Mouse (Mus musculus): ENCODE data around the gene Prdm9. TPM values are rescaled to one million over a fixed set of nuclear protein-coding genes. Genes with fewer than 3 reads are reported as not detected.
A peak's percentile ranks its signal among the peaks of the same experiment; 100 is the strongest.

The Prdm9 gene
- polyA plus RNA-seq, 1 experiment, result 3.2 TPM

GRCm38 (mm10) chr17:15579410-15580071, 15.4 kb upstream of the Prdm9 start:
- no peaks in the 10 kb centered on the region for H3K4me1 ChIP-seq (ENCODE audit: control insufficient read depth, insufficient read depth, low read length)
- H3K27me3 ChIP-seq (ENCODE audit: control insufficient read depth, insufficient read depth, low read length), result no peaks in the 10 kb centered on the region
- H3K4me3 ChIP-seq (ENCODE audit: control insufficient read depth, low read depth, low read length), result no peak overlapping the region
- TF ChIP-seq POLR2A (IDR thresholded peaks at IDR 0.05; ENCODE audit: control insufficient read depth, low read depth, low read length) (no peak), CTCF (IDR thresholded peaks at IDR 0.05; ENCODE audit: control insufficient read depth, insufficient read depth, insufficient replicate concordance, low read depth, low read length) (no peak)
- no peak overlapping the region for H3K27ac ChIP-seq (ENCODE audit: control insufficient read depth, insufficient read depth, low read depth, low read length)
- H3K36me3 ChIP-seq (ENCODE audit: control insufficient read depth, insufficient read depth, low read length), result no peaks in the 10 kb centered on the region

- TF ChIP-seq POLR2A (IDR thresholded peaks at IDR 0.05; ENCODE audit: control insufficient read depth, low read depth, low read length) (no peak), CTCF (IDR thresholded peaks at IDR 0.05; ENCODE audit: control insufficient read depth, insufficient read depth, insufficient replicate concordance, low read depth, low read length) (no peak)
- Histone ChIP-seq H3K27me3 (ENCODE audit: control insufficient read depth, insufficient read depth, low read length) (no peaks in the 10 kb centered on the region), H3K4me1 (ENCODE audit: control insufficient read depth, insufficient read depth, low read length) (no peaks in the 10 kb centered on the region), H3K27ac (ENCODE audit: control insufficient read depth, insufficient read depth, low read depth, low read length) (no peak overlapping the region), H3K4me3 (ENCODE audit: control insufficient read depth, low read depth, low read length) (peak overlapping the region; percentile 65), H3K36me3 (ENCODE audit: control insufficient read depth, insufficient read depth, low read length) (no peaks in the 10 kb centered on the region)
Observed at GRCm38 (mm10) chr17:15577291-15577694, 13.1 kb upstream of the Prdm9 start.

DNA sequence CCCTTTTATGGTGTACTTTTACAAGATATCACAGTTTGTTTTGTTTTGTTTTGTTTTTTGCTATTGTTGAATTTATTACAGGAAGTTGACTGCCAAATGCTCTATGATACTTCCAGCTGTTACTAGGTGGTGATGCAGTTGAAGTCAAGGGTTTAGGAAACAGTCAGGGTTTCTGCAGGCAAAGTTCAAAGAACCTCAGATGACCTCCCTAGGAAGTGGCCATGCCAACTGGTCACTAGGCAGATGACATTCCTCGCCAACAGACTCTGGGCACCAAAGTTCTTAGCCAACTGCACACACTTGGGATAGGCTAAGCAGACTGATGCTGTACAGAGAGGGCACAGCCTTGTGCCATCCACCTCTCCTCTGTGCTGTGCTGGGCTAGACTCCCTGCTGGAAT, 10.9 kb upstream of the Prdm9 start:
- Histone ChIP-seq H3K27me3 (ENCODE audit: control insufficient read depth, insufficient read depth, low read length) (no peaks in the 10 kb centered on the region), H3K4me3 (ENCODE audit: control insufficient read depth, low read depth, low read length) (no peak overlapping the region), H3K36me3 (ENCODE audit: control insufficient read depth, insufficient read depth, low read length) (no peaks in the 10 kb centered on the region), H3K27ac (ENCODE audit: control insufficient read depth, insufficient read depth, low read depth, low read length) (no peak overlapping the region), H3K4me1 (ENCODE audit: control insufficient read depth, insufficient read depth, low read length) (no peaks in the 10 kb centered on the region)
- no peak for TF ChIP-seq CTCF (IDR thresholded peaks at IDR 0.05; ENCODE audit: control insufficient read depth, insufficient read depth, insufficient replicate concordance, low read depth, low read length)
- TF ChIP-seq POLR2A (IDR thresholded peaks at IDR 0.05; ENCODE audit: control insufficient read depth, low read depth, low read length), result no peak

GRCm38 (mm10) chr17:15566908-15567307, 2.8 kb upstream of the Prdm9 start:
- Histone ChIP-seq H3K27me3 (ENCODE audit: control insufficient read depth, insufficient read depth, low read length) (no peaks in the 10 kb centered on the region), H3K4me1 (ENCODE audit: control insufficient read depth, insufficient read depth, low read length) (peaks cover 10% of the 10 kb centered on the region), H3K4me3 (ENCODE audit: control insufficient read depth, low read depth, low read length) (no peak overlapping the region), H3K27ac (ENCODE audit: control insufficient read depth, insufficient read depth, low read depth, low read length) (no peak overlapping the region), H3K36me3 (ENCODE audit: control insufficient read depth, insufficient read depth, low read length) (no peaks in the 10 kb centered on the region)
- TF ChIP-seq POLR2A (IDR thresholded peaks at IDR 0.05; ENCODE audit: control insufficient read depth, low read depth, low read length) (no peak), CTCF (IDR thresholded peaks at IDR 0.05; ENCODE audit: control insufficient read depth, insufficient read depth, insufficient replicate concordance, low read depth, low read length) (no peak)

GRCm38 (mm10) chr17:15564928-15565300, 760 bp upstream of the Prdm9 start:
- H3K36me3 ChIP-seq (ENCODE audit: control insufficient read depth, insufficient read depth, low read length), result no peaks in the 10 kb centered on the region
- H3K27ac ChIP-seq (ENCODE audit: control insufficient read depth, insufficient read depth, low read depth, low read length), result 0 out of 2 replicates have a peak overlapping the region, but pooled peaks have one; percentile 21
- H3K4me1 ChIP-seq (ENCODE audit: control insufficient read depth, insufficient read depth, low read length), result peaks cover 10% of the 10 kb centered on the region
- H3K27me3 ChIP-seq (ENCODE audit: control insufficient read depth, insufficient read depth, low read length), result no peaks in the 10 kb centered on the region
- TF ChIP-seq CTCF (IDR thresholded peaks at IDR 0.05; ENCODE audit: control insufficient read depth, insufficient read depth, insufficient replicate concordance, low read depth, low read length), result no peak
- no peak for TF ChIP-seq POLR2A (IDR thresholded peaks at IDR 0.05; ENCODE audit: control insufficient read depth, low read depth, low read length)
- peak overlapping the region; percentile 79 for H3K4me3 ChIP-seq (ENCODE audit: control insufficient read depth, low read depth, low read length)

- no peak overlapping the region for H3K27ac ChIP-seq (ENCODE audit: control insufficient read depth, insufficient read depth, low read depth, low read length)
- H3K4me3 ChIP-seq (ENCODE audit: control insufficient read depth, low read depth, low read length), result no peak overlapping the region
- no peaks in the 10 kb centered on the region for H3K27me3 ChIP-seq (ENCODE audit: control insufficient read depth, insufficient read depth, low read length)
- TF ChIP-seq POLR2A (IDR thresholded peaks at IDR 0.05; ENCODE audit: control insufficient read depth, low read depth, low read length) (no peak), CTCF (IDR thresholded peaks at IDR 0.05; ENCODE audit: control insufficient read depth, insufficient read depth, insufficient replicate concordance, low read depth, low read length) (no peak)
- H3K4me1 ChIP-seq (ENCODE audit: control insufficient read depth, insufficient read depth, low read length), result peaks cover 9% of the 10 kb centered on the region
- H3K36me3 ChIP-seq (ENCODE audit: control insufficient read depth, insufficient read depth, low read length), result no peaks in the 10 kb centered on the region
Observed at GRCm38 (mm10) chr17:15559946-15560345, 4.2 kb downstream of the Prdm9 start.

DNA sequence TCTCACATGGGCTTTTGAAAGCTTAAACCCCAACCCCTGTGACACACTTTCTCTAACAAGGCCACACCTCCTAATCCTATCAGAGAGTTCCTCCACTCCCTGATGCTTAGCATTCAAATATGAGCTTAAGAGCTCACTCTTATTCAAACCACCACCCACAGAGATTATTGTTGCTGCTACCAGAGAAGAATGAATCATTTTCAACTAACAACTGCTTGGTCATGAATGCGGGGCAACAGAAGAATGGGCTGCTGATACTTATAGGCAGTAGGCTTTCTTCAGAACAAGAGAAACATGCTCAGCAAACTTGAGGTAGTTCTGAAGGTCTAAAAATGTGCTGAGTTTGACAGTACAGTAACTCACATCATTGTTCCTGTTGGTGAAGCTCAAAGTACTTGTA, 14.4 kb downstream of the Prdm9 start:
- H3K27ac ChIP-seq (ENCODE audit: control insufficient read depth, insufficient read depth, low read depth, low read length), result no peak overlapping the region
- TF ChIP-seq CTCF (IDR thresholded peaks at IDR 0.05; ENCODE audit: control insufficient read depth, insufficient read depth, insufficient replicate concordance, low read depth, low read length) (no peak), POLR2A (IDR thresholded peaks at IDR 0.05; ENCODE audit: control insufficient read depth, low read depth, low read length) (no peak)
- H3K36me3 ChIP-seq (ENCODE audit: control insufficient read depth, insufficient read depth, low read length), result no peaks in the 10 kb centered on the region
- no peaks in the 10 kb centered on the region for H3K4me1 ChIP-seq (ENCODE audit: control insufficient read depth, insufficient read depth, low read length)
- no peaks in the 10 kb centered on the region for H3K27me3 ChIP-seq (ENCODE audit: control insufficient read depth, insufficient read depth, low read length)
- H3K4me3 ChIP-seq (ENCODE audit: control insufficient read depth, low read depth, low read length), result no peak overlapping the region

All from testis, adult 2 months (tissue).